Mouse (Mus musculus) heart, embryonic 12.5 days (tissue): ENCODE measurements at regions not wholly inside any gene's neighbourhood (a gene's known extent, or its start where the extent isn't known, plus 50 kb on each side); places are given as distances from the start of the nearest gene placed in this dataset.

ENCODE experiments used
- ATAC-seq: fragments of 200-750 bp; cut with Nextera tagmentation; 2 replicates; pipeline ENCODE4 v1.8.0; 2017; ENCODE audit warnings: moderate TSS enrichment, moderate library complexity; ENCODE audit not compliant: insufficient number of reproducible peaks, low FRiP score
- H3K27ac ChIP-seq: fragments of 300-500 bp; sonication (generic); 2 replicates; pipeline ENCODE4 v1.5.1; 2016; ENCODE audit warnings: mild to moderate bottlenecking, moderate library complexity; ENCODE audit not compliant: poor library complexity, severe bottlenecking
- H3K27me3 ChIP-seq: fragments of 300-500 bp; sonication (generic); replicated peaks from 2 replicates; pipeline ENCODE4 v1.6.1; 2016; ENCODE audit warnings: mild to moderate bottlenecking, moderate library complexity
- H3K36me3 ChIP-seq: fragments of 300-500 bp; sonication (generic); 2 replicates; pipeline ENCODE4 v1.6.1; 2016; ENCODE audit warnings: mild to moderate bottlenecking, moderate library complexity
- H3K4me1 ChIP-seq: fragments of 300-500 bp; sonication (generic); replicated peaks from 2 replicates; pipeline ENCODE4 v1.6.1; 2016; ENCODE audit warnings: mild to moderate bottlenecking
- H3K4me2 ChIP-seq: fragments of 300-500 bp; sonication (generic); 2 replicates; pipeline ENCODE4 v1.6.1; 2016; ENCODE audit warnings: mild to moderate bottlenecking, moderate library complexity
- H3K4me3 ChIP-seq: fragments of 300-500 bp; sonication (generic); 2 replicates; pipeline ENCODE4 v1.5.1; 2016; ENCODE audit warnings: mild to moderate bottlenecking
- H3K9ac ChIP-seq: fragments of 300-500 bp; sonication (generic); 2 replicates; pipeline ENCODE4 v1.6.1; 2016; ENCODE audit warnings: mild to moderate bottlenecking, moderate library complexity
- H3K9me3 ChIP-seq: fragments of 300-500 bp; sonication (generic); replicated peaks from 2 replicates; pipeline ENCODE4 v1.6.1; 2016; ENCODE audit warnings: mild to moderate bottlenecking, moderate library complexity
- WGBS: fragments of 180-500 bp; shearing (Covaris S2); methylation state at CpG from one replicate; pipeline ENCODE4 v1.1.7; 2016; 5-methylcytosine and 5-hydroxymethylcytosine counted together

DNA sequence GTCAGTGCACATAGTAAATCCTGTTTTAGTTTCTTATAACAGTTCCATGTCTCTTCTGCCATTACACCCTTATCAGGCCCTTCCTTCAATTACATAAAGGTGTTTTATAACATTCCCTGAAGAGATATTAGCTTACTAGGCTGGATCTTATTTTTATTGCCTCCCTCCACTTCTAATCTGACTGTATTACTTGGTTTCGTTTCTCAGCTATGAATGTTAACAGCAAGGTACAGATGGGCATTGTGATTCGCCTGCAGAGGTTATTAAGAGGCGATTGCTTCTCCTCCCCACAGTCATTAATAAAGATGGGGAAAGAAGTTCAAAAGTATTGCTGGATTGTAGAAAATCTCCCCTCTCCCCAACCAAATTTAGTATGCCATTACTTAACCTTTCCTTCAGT lies 66.4 kb upstream of the Frg1 start:
- no peak overlapping the region for H3K4me3 ChIP-seq
- no peaks in the 10 kb centered on the region for H3K36me3 ChIP-seq
- no peak overlapping the region for H3K9ac ChIP-seq
- 0 out of 2 replicates have a peak, but pooled peaks cover 2% of the 10 kb centered on the region for H3K9me3 ChIP-seq
- H3K4me1 ChIP-seq = no peaks in the 10 kb centered on the region
- no peak overlapping the region for H3K4me2 ChIP-seq
- H3K27me3 ChIP-seq = no peaks in the 10 kb centered on the region
- WGBS = 77% methylated on average over 3 of the region's 3 CpGs
- no peak for ATAC-seq
- no peak overlapping the region for H3K27ac ChIP-seq

- no peaks in the 10 kb centered on the region for H3K36me3 ChIP-seq
- no peak overlapping the region for H3K4me3 ChIP-seq
- 57% methylated on average over 8 of the region's 8 CpGs for WGBS
- H3K9ac ChIP-seq = no peak overlapping the region
- H3K27me3 ChIP-seq = no peaks in the 10 kb centered on the region
- no peaks in the 10 kb centered on the region for H3K9me3 ChIP-seq
- no peak for ATAC-seq
- no peak overlapping the region for H3K4me2 ChIP-seq
- no peaks in the 10 kb centered on the region for H3K4me1 ChIP-seq
- no peak overlapping the region for H3K27ac ChIP-seq
These were observed 56.3 kb upstream of the Frg1 start for GRCm38 (mm10) chr8:41472992-41473699.

- H3K9ac ChIP-seq = no peak overlapping the region
- H3K4me1 ChIP-seq = no peaks in the 10 kb centered on the region
- H3K36me3 ChIP-seq = no peaks in the 10 kb centered on the region
- ATAC-seq = no peak
- no peak overlapping the region for H3K4me3 ChIP-seq
- no peaks in the 10 kb centered on the region for H3K27me3 ChIP-seq
- no peak overlapping the region for H3K27ac ChIP-seq
- H3K9me3 ChIP-seq = no peaks in the 10 kb centered on the region
- no peak overlapping the region for H3K4me2 ChIP-seq
- 95% methylated on average over 3 of the region's 3 CpGs for WGBS
These were observed 55.4 kb upstream of the Frg1 start for GRCm38 (mm10) chr8:41472233-41472632.
